Mouse (Mus musculus) CH12.LX (cell line): Measurements from ENCODE around the gene Trmt10a. TPM values are rescaled to one million over a fixed set of nuclear protein-coding genes. Genes with fewer than 3 reads are reported as not detected.
"Not testable (repeated sequence)": the region's sequence is repeated elsewhere in the genome, so short reads cannot be mapped to it uniquely, and the experiment has no call there.

ENCODE experiments used
- DNase-seq: peaks from one replicate; pipeline ENCODE4 v3.0.0-alpha.2; 2013; ENCODE audit errors: extremely low read depth
- H3K27ac ChIP-seq: 2 replicates; pipeline ENCODE4 v1.5.1; 2012; ENCODE audit warnings: low read depth, mild to moderate bottlenecking, control low read depth, moderate library complexity; ENCODE audit not compliant: insufficient read depth
- H3K27me3 ChIP-seq: replicated peaks from 2 replicates; pipeline ENCODE3; 2012; ENCODE audit warnings: inconsistent platforms
- H3K36me3 ChIP-seq, 2 experiments: replicated peaks in 1 of 2; 2 replicates each; pipeline versions ENCODE3 to v1.6.1; 2012; ENCODE audit warnings: inconsistent platforms in 1 of 2, low read length in 1 of 2, mild to moderate bottlenecking in 1 of 2, mixed read lengths in 1 of 2, moderate library complexity in 1 of 2; ENCODE audit not compliant: control insufficient read depth in 1 of 2, insufficient read depth in 1 of 2
- H3K4me1 ChIP-seq, 2 experiments: 2 replicates each; pipeline ENCODE4 v1.6.1; 2012; ENCODE audit warnings: inconsistent platforms in 1 of 2, moderate library complexity in 1 of 2; ENCODE audit not compliant: insufficient read depth in 2 of 2, control insufficient read depth in 1 of 2
- H3K4me2 ChIP-seq: 2 replicates; pipeline ENCODE4 v1.6.1; 2012; ENCODE audit warnings: low read depth, mild to moderate bottlenecking, control low read depth; ENCODE audit not compliant: poor library complexity, insufficient read depth, severe bottlenecking
- H3K4me3 ChIP-seq, 3 experiments: fragments of 150-350 bp in 1 of 3; sonication (generic) in 1 of 3; replicated peaks in 1 of 3; 2 replicates each; pipeline versions ENCODE3 to v1.5.1; 2011 to 2012; ENCODE audit warnings: low read depth in 2 of 3, low read length in 2 of 3, mild to moderate bottlenecking in 2 of 3, moderate library complexity in 2 of 3, control low read depth in 1 of 3, improper control_type of control experiment in 1 of 3, inconsistent platforms in 1 of 3, mixed read lengths in 1 of 3; ENCODE audit not compliant: poor library complexity in 1 of 3
- H3K79me2 ChIP-seq: replicated peaks from 2 replicates; pipeline ENCODE4 v1.6.1; 2012; ENCODE audit warnings: mild to moderate bottlenecking, moderate library complexity; ENCODE audit not compliant: control insufficient read depth, poor library complexity, insufficient read depth, severe bottlenecking; ENCODE audit errors: extremely low read depth
- H3K9ac ChIP-seq: 2 replicates; pipeline ENCODE4 v1.6.1; 2012; ENCODE audit warnings: low read depth, mild to moderate bottlenecking, control low read depth, moderate library complexity; ENCODE audit not compliant: insufficient read depth
- H3K9me3 ChIP-seq: replicated peaks from 2 replicates; pipeline ENCODE3; 2012; ENCODE audit warnings: low read length, inconsistent platforms, mixed read lengths
- CTCF ChIP-seq, 2 experiments: IDR thresholded peaks in 1 of 2; conservative IDR thresholded peaks in 1 of 2; 2 replicates each; pipeline ENCODE4 v1.5.1; 2011 to 2012; ENCODE audit warnings: low read depth in 2 of 2, low read length in 2 of 2, improper control_type of control experiment in 1 of 2, inconsistent platforms in 1 of 2, mild to moderate bottlenecking in 1 of 2, moderate library complexity in 1 of 2
- E2F4 ChIP-seq: IDR thresholded peaks from 2 replicates; pipeline ENCODE4 v1.6.1; 2011; ENCODE audit warnings: low read depth, low read length, improper control_type of control experiment; ENCODE audit not compliant: insufficient replicate concordance
- ELF1 ChIP-seq: IDR thresholded peaks from 2 replicates; pipeline ENCODE4 v1.6.1; 2014; ENCODE audit warnings: low read depth, mild to moderate bottlenecking, inconsistent platforms, low read length, improper control_type of control experiment
- EP300 ChIP-seq: IDR thresholded peaks from 2 replicates; pipeline ENCODE4 v1.6.1; 2011; ENCODE audit warnings: low read length, improper control_type of control experiment
- IRF4 ChIP-seq: IDR thresholded peaks from 2 replicates; pipeline ENCODE4 v1.6.1; 2014; ENCODE audit warnings: low read depth, mild to moderate bottlenecking, inconsistent platforms, low read length, improper control_type of control experiment
- MYC ChIP-seq: IDR thresholded peaks from 2 replicates; pipeline ENCODE4 v1.6.1; 2011; ENCODE audit warnings: low read depth, mild to moderate bottlenecking, improper control_type of control experiment, low read length
- NRF1 ChIP-seq: IDR thresholded peaks from 2 replicates; pipeline ENCODE4 v1.6.1; 2014; ENCODE audit warnings: low read depth, mild to moderate bottlenecking, inconsistent platforms, low read length, improper control_type of control experiment, moderate library complexity
- POLR2A ChIP-seq: IDR thresholded peaks from 2 replicates; pipeline ENCODE4 v1.6.1; 2011; ENCODE audit warnings: low read depth, mild to moderate bottlenecking, improper control_type of control experiment, low read length
- RCOR1 ChIP-seq: conservative IDR thresholded peaks from 2 replicates; pipeline ENCODE4 v1.6.1; 2012; ENCODE audit warnings: low read depth, mild to moderate bottlenecking, inconsistent platforms, low read length, improper control_type of control experiment
- SIN3A ChIP-seq: IDR thresholded peaks from 2 replicates; pipeline ENCODE4 v1.6.1; 2012; ENCODE audit warnings: low read length, improper control_type of control experiment, inconsistent platforms
- TCF12 ChIP-seq: IDR thresholded peaks from 2 replicates; pipeline ENCODE4 v1.6.1; 2014; ENCODE audit warnings: low read depth, mild to moderate bottlenecking, inconsistent platforms, low read length, improper control_type of control experiment
- ZC3H11A ChIP-seq: IDR thresholded peaks from 2 replicates; pipeline ENCODE4 v1.6.1; 2012; ENCODE audit warnings: low read depth, mild to moderate bottlenecking, inconsistent platforms, low read length, improper control_type of control experiment
- ZKSCAN1 ChIP-seq: IDR thresholded peaks from 2 replicates; pipeline ENCODE4 v1.6.1; 2012; ENCODE audit warnings: low read depth, inconsistent platforms, low read length, improper control_type of control experiment, borderline replicate concordance
- ZMIZ1 ChIP-seq: IDR thresholded peaks from 2 replicates; pipeline ENCODE4 v1.6.1; 2012; ENCODE audit warnings: low read depth, mild to moderate bottlenecking, inconsistent platforms, low read length, improper control_type of control experiment
- dilution Hi-C: fragments of 300-500 bp; cut with MboI; formaldehyde crosslinking; loops from 2 replicates; pipeline ENCODE4 v1.14.3; 2020; ENCODE audit warnings: low sequenced_read_pairs; ENCODE audit not compliant: extremely low pct_unique_long_range_greater_than_20kb, extremely low pct_ligation_motif_present
- in situ Hi-C: fragments of 300-500 bp; cut with MboI; formaldehyde crosslinking; loops from 3 replicates; pipeline ENCODE4 v1.14.3; 2019; ENCODE audit warnings: low sequenced_read_pairs, low pct_ligation_motif_present, low pct_unique_long_range_greater_than_20kb, mixed read lengths
- polyA plus RNA-seq: library from polyadenylated mRNA; unstranded; fragments of >175 nt; gene quantifications from 2 replicates; pipeline ENCODE4 v1.2.1, GENCODE M21; 2012; ENCODE audit warnings: low read depth; ENCODE audit not compliant: insufficient read length
- total RNA-seq, 2 experiments: library from RNA; depleted of rRNA; stranded (reverse); fragments of 300-350 nt in 1 of 2; fragments of >200 nt in 1 of 2; gene quantifications; 2 replicates each; pipeline ENCODE4 v1.2.3; 2012 to 2014

Gene Trmt10a
- total and polyA plus RNA-seq, 3 experiments = 31.6 to 65.7 (median 38.0) TPM

DNA sequence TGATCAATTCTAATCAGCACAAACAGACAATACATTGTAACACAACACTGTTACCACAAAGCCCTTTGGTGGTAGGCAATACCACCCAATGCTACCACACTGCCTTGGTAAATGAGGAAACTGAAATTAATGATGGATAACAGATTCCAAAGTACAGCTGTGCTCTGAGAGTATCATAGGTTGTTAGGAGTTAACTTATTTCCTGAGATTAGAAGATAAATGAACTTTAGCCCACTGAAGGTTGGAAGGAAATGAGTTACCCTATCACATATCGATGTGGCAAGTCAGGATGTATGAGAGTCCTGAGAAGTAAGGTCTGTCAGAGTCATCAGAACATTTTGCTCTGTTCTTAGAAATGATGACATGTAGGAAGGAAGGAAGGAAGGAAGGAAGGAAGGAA, 8.7 kb upstream of the Trmt10a start:
- Histone ChIP-seq H3K9ac (no peak overlapping the region), H3K9me3 (peaks cover 4% of the 10 kb centered on the region)
- no peak for DNase-seq
- in situ Hi-C loops = loop anchor here (5.0 kb wide), 1 partner anchor 67 kb away; the partner anchor contains the start of genes 1110002E22Rik and Gm5105
- TF ChIP-seq RCOR1 = no peak
- TF ChIP-seq, all 38 proteins: peak for 0
- Histone ChIP-seq H3K79me2 (no peaks in the 10 kb centered on the region), H3K27me3 (no peaks in the 10 kb centered on the region), H3K4me3 (no peak overlapping the region), H3K4me2 (no peak overlapping the region), H3K4me1 (peaks cover 3 to 4% of the 10 kb centered on the region in 2 experiments; a peak in 2 of 4 replicates), H3K36me3 (peaks cover 0 to 10% of the 10 kb centered on the region in 2 experiments), H3K27ac (no peak overlapping the region)
- dilution Hi-C loops = loop anchor here (25.0 kb wide), 1 partner anchor 347 kb away; no protein-coding TSS in a partner anchor

DNA sequence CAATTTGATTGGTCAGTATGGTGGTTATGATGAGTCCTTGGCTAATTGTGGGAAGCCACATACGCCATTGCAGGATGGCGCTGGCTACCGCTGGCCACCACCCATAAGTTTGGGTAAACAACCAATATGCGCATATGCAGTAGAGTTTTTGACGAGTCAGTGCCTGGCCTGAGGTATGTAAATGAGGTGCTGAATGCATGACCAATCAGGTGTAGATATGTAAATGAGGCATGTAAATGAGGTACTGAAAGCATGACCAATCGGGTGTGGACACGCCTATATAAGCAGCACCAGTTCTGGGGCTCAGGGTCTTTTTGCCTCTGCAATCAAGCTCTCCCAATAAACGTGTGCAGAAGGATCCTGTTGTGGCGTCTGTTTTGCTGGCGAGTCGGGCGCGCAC, 5.1 kb upstream of the Trmt10a start:
- H3K4me2 ChIP-seq, H3K79me2 ChIP-seq, H3K9ac ChIP-seq, H3K9me3 ChIP-seq, in situ Hi-C loops, H3K27ac ChIP-seq, H3K27me3 ChIP-seq, H3K4me3 ChIP-seq: not testable (repeated sequence)
- dilution Hi-C loops = loop anchor here (25.0 kb wide), 1 partner anchor 351 kb away; no protein-coding TSS in a partner anchor
- Histone ChIP-seq H3K36me3 (peaks cover 0 to 12% of the 10 kb centered on the region in 2 experiments), H3K4me1 (peaks cover 3 to 14% of the 10 kb centered on the region in 2 experiments; a peak in 2 of 4 replicates)
- peak; percentile 25 for DNase-seq

DNA sequence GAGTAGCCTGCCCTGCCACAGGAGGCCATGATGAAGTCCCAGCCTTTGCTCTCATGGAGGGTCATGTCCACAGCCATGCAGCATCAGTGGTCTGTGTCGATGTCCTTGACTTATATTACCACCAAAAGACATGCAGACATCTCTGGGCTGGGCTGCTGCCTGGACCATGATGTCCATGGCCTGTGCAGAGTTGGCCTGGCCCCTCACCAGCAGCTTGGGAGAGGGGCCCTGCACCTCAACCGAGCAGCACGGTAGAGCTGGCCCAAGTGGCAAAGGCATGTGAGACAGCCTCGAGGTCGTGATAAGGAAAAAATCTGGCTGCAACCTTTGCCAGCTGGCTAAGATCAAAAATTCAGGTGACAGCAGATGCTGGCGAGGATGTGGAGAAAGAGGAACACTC, 3.6 kb upstream of the Trmt10a start:
- dilution Hi-C loops = loop anchor here (25.0 kb wide), 1 partner anchor 352 kb away; no protein-coding TSS in a partner anchor
- in situ Hi-C loops = loop anchor here (10.0 kb wide), 1 partner anchor 275 kb away; the partner anchor contains the start of genes Dnajb14 and H2afz

More for the DNA sequence above, 3.6 kb upstream of the Trmt10a start:
- Histone ChIP-seq H3K9me3 (peaks cover 4% of the 10 kb centered on the region), H3K4me3 (no peak overlapping the region), H3K27ac (no peak overlapping the region), H3K79me2 (0 out of 2 replicates have a peak, but pooled peaks cover 2% of the 10 kb centered on the region), H3K4me2 (no peak overlapping the region), H3K36me3 (peaks cover 0 to 12% of the 10 kb centered on the region in 2 experiments), H3K9ac (no peak overlapping the region), H3K4me1 (peaks cover 3 to 14% of the 10 kb centered on the region in 2 experiments; a peak in 2 of 4 replicates), H3K27me3 (no peaks in the 10 kb centered on the region)
- TF ChIP-seq EP300 = no peak
- no peak for TF ChIP-seq CTCF (conservative IDR thresholded peaks at IDR 0.05 in 1 of 2, IDR thresholded peaks at IDR 0.05 in 1 of 2; ENCODE audit: low read depth in 2 of 2, low read length in 2 of 2)
- no peak for TF ChIP-seq ZKSCAN1
- no peak for TF ChIP-seq IRF4
- no peak for TF ChIP-seq POLR2A
- no peak for TF ChIP-seq ZC3H11A
- TF ChIP-seq ELF1 = no peak
- no peak for TF ChIP-seq SIN3A
- no peak for TF ChIP-seq ZMIZ1
- TF ChIP-seq E2F4 = no peak
- no peak for TF ChIP-seq NRF1
- no peak for TF ChIP-seq MYC
- no peak for TF ChIP-seq TCF12
- no peak for DNase-seq
